Mouse (Mus musculus): ENCODE measurements at regions not wholly inside any gene's neighbourhood (a gene's known extent, or its start where the extent isn't known, plus 50 kb on each side); places are given as distances from the start of the nearest gene placed in this dataset.
"Not testable (repeated sequence)": the region's sequence is repeated elsewhere in the genome, so short reads cannot be mapped to it uniquely, and the experiment has no call there.

- DNase-seq (ENCODE audit: low spot score in 2 of 2) = no peak
These were observed 50.7 kb upstream of the Wdr26 start for GRCm38 (mm10) chr1:181262496-181262895.

DNA sequence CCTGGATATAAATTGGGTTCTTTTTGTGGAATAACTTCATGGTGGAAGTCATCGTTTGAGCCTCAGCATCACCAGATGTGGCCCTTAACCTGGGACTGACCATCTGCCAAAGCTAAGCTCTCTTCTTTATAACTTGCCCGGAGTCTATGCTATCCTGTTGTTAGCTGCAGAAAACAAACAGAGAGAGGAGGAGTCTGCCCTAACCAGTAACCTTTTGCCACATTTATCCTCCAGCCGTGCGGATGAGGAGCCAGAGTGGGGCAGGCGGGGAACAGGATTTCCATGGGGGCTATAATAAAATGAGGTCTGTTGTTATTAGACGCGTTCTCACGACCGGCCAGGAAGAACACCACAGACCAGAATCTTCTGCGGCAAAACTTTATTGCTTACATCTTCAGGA, 51.4 kb upstream of the Wdr26 start:
- no peak for DNase-seq (ENCODE audit: low spot score in 2 of 2)

DNA sequence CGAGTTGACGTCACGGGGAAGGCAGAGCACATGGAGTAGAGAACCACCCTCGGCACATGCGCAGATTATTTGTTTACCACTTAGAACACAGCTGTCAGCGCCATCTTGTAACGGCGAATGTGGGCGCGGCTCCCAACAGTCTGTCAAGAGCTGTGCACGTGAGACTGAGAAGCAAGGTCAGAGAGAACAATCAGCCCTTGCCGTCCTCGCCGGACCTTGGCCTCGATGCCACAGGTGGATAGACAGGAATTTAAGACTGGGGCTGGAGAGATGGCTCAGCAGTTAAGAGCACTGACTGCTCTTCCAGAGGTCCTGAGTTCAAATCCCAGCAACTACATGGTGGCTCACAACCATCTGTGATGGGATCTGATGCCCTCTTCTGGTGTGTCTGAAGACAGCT, 58.7 kb upstream of the Wdr26 start:
- not testable (repeated sequence) for DNase-seq (ENCODE audit: low spot score in 2 of 2)

DNA sequence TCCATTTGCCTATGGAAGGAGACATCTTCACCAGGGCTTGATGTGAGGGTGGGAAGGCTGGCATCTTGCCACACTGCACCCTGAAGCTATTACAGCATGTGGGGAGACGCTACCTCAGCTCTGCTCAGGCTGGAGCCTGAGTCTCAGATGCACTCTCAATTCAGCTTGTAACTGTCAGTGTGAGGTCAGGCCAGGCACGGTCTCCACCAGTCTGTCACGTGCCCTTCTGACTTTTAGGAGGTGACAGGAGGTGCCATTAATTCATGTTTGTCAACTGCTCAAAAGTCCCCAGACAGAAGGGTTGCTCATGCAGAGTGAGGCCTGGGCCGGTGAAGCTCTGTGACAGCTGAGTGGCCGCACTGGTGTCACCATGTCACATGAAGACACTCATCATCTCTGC, 59.4 kb upstream of the Wdr26 start:
- DNase-seq (ENCODE audit: low spot score in 2 of 2) = no peak

- DNase-seq (ENCODE audit: low spot score in 2 of 2) = no peak
These were observed 60.0 kb upstream of the Wdr26 start for GRCm38 (mm10) chr1:181271821-181272220.

DNA sequence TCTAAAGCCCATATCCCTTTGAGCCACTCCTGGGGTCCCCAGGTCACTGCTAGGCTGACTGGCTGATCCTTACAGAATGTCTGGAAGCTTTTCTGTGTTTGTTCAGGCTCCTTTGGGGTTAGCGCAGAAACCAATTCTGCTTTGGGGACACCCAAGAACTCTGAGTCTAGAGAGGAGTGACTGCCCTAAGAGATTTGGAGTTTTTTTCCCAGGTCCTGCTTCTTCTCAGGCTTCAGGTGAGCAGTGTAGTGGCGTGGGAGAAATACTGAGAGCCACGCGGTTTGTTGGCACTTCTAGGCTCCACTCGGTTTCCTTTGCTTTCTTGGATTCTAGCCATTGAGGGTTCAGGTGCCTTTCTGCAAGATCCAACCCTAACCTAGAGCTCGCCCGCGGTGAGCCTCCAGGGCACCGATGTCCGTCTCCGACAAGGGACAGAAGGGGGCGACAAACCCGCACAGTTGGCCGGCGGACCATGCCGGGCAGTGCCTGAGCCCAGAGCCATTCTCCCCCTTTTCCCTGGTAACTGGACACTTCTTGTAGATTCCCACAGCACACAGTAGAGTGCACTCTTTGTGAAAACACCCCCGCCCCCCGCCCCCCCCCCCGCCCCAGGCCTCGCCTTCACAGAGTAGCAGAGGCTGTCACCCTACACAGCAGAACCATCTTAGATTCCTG, 61.0 kb upstream of the Wdr26 start:
- DNase-seq (ENCODE audit: low spot score in 2 of 2) = peak; percentile 49 to 52

DNA sequence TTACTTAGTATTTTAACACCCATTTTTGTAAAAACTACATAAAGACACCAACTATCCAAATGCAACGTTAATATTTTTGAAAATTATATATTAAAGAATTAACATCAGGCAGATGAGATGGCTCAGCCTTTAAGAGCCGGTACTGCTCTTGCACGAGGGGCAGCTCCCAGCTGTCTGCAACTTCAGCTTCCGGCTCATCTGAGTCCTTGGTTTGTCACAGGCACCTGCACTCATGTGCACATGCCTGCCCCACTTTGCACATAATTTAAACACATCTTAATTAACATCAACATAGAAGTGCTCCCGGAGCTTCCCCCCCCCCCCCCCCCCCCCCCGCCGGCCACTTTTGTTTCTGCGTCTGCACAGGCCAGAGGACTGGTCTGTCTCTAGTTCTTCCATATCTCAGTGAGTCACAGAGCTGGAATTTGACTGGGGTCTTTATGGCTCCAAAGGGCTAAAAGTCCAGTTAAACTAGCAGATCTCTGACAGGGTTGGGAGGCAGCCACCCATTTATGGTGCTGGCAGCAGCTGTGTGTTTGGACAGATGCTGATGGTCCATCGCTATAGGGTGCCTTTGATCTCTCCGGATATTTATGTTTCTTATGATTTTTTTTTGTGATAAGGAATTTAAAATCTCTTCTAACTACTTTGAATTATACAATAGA, 61.9 kb upstream of the Wdr26 start:
- DNase-seq (ENCODE audit: low spot score in 2 of 2) = no peak

GRCm38 (mm10) chr1:181280826-181281225, 69.0 kb upstream of the Wdr26 start:
- no peak for DNase-seq (ENCODE audit: low spot score in 2 of 2)

DNA sequence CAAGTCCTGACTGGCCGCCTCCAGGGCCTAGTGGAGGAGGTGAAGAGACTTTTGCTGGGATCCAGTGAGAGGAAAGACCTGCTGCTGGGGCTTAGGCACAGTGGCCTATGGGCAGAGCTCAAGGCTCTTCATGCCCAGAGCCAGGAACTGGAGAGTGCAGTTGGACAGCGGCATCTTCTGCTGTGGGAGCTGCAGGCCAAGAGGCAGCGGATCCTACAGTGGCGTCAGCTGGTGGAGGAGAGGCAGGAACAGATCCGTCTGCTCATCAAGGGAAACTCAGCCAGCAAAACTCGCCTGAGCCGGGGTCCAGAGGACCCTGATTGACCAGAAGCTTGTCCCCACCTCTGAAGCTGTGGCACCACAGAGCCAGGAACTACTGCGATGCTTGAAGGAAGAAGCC, 69.4 kb upstream of the Cnih3 start:
- DNase-seq (ENCODE audit: low spot score in 2 of 2) = not testable (repeated sequence)

DNA sequence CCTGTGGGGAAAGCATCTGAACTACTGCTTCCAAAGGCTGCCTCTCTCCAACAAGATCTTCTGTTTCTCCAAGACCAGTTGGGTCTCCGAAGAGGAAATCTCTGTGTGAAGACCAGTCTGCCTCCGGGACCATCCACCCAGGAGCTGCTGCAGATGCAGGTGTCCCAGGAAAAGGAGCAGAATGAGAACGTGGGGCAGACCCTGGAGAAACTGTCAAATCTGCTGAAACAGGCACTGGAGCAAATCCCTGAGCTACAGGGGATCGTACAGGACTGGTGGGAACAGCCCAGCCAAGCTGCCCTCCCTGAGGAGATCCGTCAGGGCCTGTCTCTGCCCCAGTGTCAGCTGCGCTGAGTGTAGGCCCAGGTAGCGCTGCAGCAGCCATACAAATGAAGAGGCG, 68.9 kb upstream of the Cnih3 start:
- DNase-seq (ENCODE audit: low spot score in 2 of 2) = not testable (repeated sequence)

GRCm38 (mm10) chr1:181284301-181285197, 67.9 kb upstream of the Cnih3 start:
- no peak for DNase-seq (ENCODE audit: low spot score in 2 of 2)

GRCm38 (mm10) chr1:181285600-181285999, 66.8 kb upstream of the Cnih3 start:
- DNase-seq (ENCODE audit: low spot score in 2 of 2) = no peak

GRCm38 (mm10) chr1:181286146-181286545, 66.3 kb upstream of the Cnih3 start:
- DNase-seq (ENCODE audit: low spot score in 2 of 2) = no peak

DNA sequence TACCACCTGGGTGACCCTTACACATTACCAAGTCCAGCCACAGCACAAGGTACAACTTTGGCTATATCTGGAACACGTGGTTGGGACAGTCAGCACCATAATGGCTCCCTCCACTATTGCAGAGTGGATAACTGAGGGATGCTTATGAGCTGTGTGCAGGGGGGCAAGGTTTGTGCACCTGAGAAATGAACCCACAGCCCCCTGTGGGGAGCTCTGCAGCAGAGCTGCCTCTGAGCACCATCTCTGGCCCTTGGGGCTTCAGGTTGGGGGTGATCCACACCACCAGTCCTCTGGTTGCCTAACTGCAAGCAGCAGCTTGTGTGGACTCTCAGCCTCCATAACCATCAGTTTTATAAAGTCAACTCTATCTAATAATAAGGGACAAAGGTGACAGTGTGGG, 65.3 kb upstream of the Cnih3 start:
- no peak for DNase-seq (ENCODE audit: low spot score in 2 of 2)

GRCm38 (mm10) chr1:181289385-181290035, 62.9 kb upstream of the Cnih3 start:
- DNase-seq (ENCODE audit: low spot score in 2 of 2) = no peak

GRCm38 (mm10) chr1:181291202-181291601, 61.2 kb upstream of the Cnih3 start:
- DNase-seq (ENCODE audit: low spot score in 2 of 2) = no peak

DNA sequence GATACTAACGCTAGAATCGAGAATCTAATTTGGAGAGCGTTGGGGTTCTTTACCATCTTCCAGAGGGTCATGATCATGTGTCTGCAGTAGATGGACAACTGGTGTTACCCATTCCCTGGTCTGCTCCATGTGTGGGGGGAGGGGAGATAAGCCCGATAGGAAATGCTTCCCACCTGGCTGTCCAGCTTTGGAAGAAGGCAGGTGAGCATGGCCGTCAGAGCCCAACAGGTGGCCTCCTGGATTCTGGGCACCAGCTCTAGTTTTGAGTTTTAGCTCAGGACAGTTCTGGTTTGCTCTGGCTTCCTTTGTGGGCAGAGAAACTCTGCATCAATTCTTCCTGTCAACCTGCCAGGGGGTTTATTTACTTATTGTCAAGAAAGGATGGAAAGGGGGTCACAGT, 60.5 kb upstream of the Cnih3 start:
- no peak for DNase-seq (ENCODE audit: low spot score in 2 of 2)

DNA sequence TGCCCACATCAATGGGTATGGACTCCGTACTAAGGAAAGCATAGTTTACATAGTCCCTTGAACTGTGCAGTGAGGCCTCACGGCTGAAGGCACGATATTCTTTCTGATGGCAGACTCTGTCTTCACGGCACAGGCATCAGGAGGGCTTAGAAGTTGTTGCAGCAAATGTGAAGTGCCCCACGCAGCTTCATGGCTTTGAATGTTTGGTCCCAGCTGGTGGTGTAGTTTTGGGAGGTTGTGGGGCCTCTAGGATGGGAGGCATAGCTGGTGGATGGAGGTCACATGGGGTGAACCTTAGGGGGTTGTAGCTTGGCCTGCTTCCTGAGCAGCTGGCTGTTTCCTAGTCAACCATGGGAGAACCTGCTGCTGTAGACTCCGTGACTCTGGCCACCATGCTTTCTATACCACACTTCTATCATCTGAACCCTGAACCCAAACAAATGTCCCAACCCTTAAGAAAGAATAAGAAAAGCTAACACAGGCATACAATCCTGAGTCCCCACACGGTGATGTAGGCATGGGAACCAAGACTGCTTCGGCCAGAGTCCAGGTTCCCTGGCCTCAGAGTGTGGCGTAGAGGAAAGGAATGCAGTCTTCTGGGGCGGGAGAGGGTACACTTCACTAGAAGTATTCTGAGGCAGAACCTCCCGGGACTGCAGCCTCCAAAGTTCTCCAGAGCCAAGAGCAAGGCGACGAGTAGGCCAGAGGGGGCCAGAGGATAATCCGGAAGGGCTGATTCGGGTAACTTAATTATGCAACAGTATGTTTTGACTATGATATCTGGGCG, 59.2 kb upstream of the Cnih3 start:
- DNase-seq (ENCODE audit: low spot score in 2 of 2) = no peak

- DNase-seq (ENCODE audit: low spot score in 2 of 2) = no peak
These were observed 56.8 kb upstream of the Cnih3 start for GRCm38 (mm10) chr1:181295651-181296050.

GRCm38 (mm10) chr1:181298063-181298462, 54.4 kb upstream of the Cnih3 start:
- DNase-seq (ENCODE audit: low spot score in 2 of 2) = no peak

- DNase-seq (ENCODE audit: low spot score in 2 of 2) = no peak
These were observed 53.3 kb upstream of the Cnih3 start for GRCm38 (mm10) chr1:181299075-181299665.

Data from gastrocnemius, adult 8-10 months (tissue).